Mouse (Mus musculus) stomach, embryonic 14.5 days (tissue): ENCODE measurements around the gene Rtn4r. TPM values are rescaled to one million over a fixed set of nuclear protein-coding genes. Genes with fewer than 3 reads are reported as not detected.

Source experiments
- ATAC-seq: fragments of 200-750 bp; cut with Nextera tagmentation; 2 replicates; pipeline ENCODE4 v1.8.0; 2017; ENCODE audit warnings: low read depth, moderate TSS enrichment; ENCODE audit not compliant: insufficient number of reproducible peaks, insufficient read depth, low FRiP score
- H3K27ac ChIP-seq: fragments of 300-500 bp; sonication (generic); 2 replicates; pipeline ENCODE4 v1.5.1; 2014; ENCODE audit warnings: mild to moderate bottlenecking, low read length, moderate library complexity, mixed read lengths
- H3K27me3 ChIP-seq: fragments of 300-500 bp; sonication (generic); 2 replicates; pipeline ENCODE4 v1.6.1; 2014; ENCODE audit warnings: low read length, control low read depth, mixed read lengths; ENCODE audit not compliant: control insufficient read depth, insufficient read depth
- H3K36me3 ChIP-seq: fragments of 300-500 bp; sonication (generic); 2 replicates; pipeline ENCODE4 v1.6.1; 2014; ENCODE audit warnings: mild to moderate bottlenecking, control low read depth, low read length, moderate library complexity, mixed read lengths; ENCODE audit not compliant: control insufficient read depth, insufficient read depth
- H3K4me1 ChIP-seq: fragments of 300-500 bp; sonication (generic); 2 replicates; pipeline ENCODE4 v1.6.1; 2014; ENCODE audit warnings: low read length, control low read depth, mixed read lengths; ENCODE audit not compliant: control insufficient read depth, insufficient read depth
- H3K4me2 ChIP-seq: fragments of 300-500 bp; sonication (generic); replicated peaks from 2 replicates; pipeline ENCODE4 v1.6.1; 2014; ENCODE audit warnings: low read depth, low read length, control low read depth
- H3K4me3 ChIP-seq: fragments of 300-500 bp; sonication (generic); 2 replicates; pipeline ENCODE4 v1.5.1; 2014; ENCODE audit warnings: low read depth, low read length, control low read depth
- H3K9ac ChIP-seq: fragments of 300-500 bp; sonication (generic); replicated peaks from 2 replicates; pipeline ENCODE4 v1.6.1; 2014; ENCODE audit warnings: low read depth, mild to moderate bottlenecking, control low read depth, low read length, moderate library complexity, mixed read lengths
- H3K9me3 ChIP-seq: fragments of 300-500 bp; sonication (generic); 2 replicates; pipeline ENCODE4 v1.6.1; 2016; ENCODE audit warnings: low read depth, low read length, control low read depth; ENCODE audit not compliant: control insufficient read depth
- WGBS: fragments of 180-500 bp; shearing (Covaris S2); extraction: QIAGEN DNeasy Blood & Tissue Kit; methylation state at CpG from one replicate; pipeline ENCODE4 v1.1.7; 2014; 5-methylcytosine and 5-hydroxymethylcytosine counted together
- polyA plus RNA-seq: library from polyadenylated mRNA; unstranded; fragments of >200 nt; fragmentation: Nextera tagmentation; extraction: Ambion mirVana; gene quantifications from 2 replicates; pipeline ENCODE4 v1.2.1, GENCODE M21; 2014

Gene Rtn4r
- polyA plus RNA-seq, 1 experiment from 2014 or later: 2.1 TPM

DNA sequence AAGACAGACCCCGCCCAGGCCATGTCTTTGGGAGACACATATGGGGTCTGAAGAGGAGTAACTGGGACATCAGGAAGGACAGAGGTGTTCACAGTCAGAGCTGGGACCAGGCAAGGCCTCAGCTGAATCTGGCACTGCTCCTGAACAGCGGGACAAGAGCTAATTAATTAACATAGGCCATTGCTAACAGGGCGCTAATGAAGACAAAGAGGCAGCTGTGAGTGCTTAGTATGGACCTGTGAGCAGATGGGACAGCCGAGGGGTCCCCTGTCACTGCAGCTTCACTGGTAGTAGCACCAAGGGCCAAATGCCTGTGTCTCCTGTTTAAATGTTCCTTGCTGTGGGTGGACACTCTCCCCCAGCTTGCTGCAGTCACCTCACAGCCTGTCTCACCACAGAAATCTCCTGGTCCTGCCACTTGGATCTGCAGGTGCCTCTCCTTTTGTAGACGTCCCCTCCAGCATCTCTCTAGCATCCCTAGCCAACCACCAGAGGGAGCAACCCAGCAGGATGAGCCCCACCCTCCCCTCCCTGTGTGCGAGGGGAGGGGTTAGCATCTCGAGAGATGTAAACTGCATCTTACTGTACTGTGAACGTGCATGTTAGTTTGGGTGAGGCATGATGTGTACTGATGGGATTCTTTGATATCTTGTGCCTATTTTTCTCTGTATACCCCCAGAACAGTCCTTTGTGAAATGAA lies 8.3 kb upstream of the Rtn4r start:
- H3K27ac ChIP-seq: no peak overlapping the region
- 23% methylated on average over 8 of the region's 8 CpGs for WGBS
- H3K9me3 ChIP-seq: no peaks in the 10 kb centered on the region
- no peak overlapping the region for H3K9ac ChIP-seq
- H3K4me2 ChIP-seq: no peak overlapping the region
- no peak for ATAC-seq
- no peak overlapping the region for H3K4me3 ChIP-seq
- no peaks in the 10 kb centered on the region for H3K4me1 ChIP-seq
- H3K36me3 ChIP-seq: no peaks in the 10 kb centered on the region
- no peaks in the 10 kb centered on the region for H3K27me3 ChIP-seq

DNA sequence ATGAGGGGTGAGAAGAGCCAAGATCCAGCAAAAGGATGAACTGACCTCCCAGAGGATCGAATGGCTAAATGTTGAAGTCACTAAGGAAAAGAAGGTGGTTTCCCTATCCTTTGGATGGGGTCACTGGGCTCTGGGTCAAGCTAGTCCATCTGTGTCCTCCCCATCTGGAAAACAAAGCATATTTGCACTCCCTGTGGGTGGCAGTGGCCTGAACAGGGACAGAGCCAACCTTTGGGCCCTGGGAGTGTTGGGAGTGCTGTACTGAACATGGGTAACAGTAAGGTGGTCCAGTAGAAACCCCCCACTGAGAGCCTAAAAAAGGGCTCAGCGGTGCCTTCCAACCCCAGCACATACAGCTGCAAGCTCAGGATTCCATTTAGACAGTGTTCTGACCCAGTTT lies 4.7 kb upstream of the Rtn4r start:
- H3K4me1 ChIP-seq: peaks cover 8% of the 10 kb centered on the region; the same call in 1 of the 2 replicates
- no peaks in the 10 kb centered on the region for H3K36me3 ChIP-seq
- H3K9me3 ChIP-seq: no peaks in the 10 kb centered on the region
- H3K9ac ChIP-seq: no peak overlapping the region
- ATAC-seq: no peak
- H3K27ac ChIP-seq: no peak overlapping the region
- no peak overlapping the region for H3K4me3 ChIP-seq
- 67% methylated on average over 2 of the region's 2 CpGs for WGBS
- H3K27me3 ChIP-seq: 0 out of 2 replicates have a peak, but pooled peaks cover 2% of the 10 kb centered on the region
- no peak overlapping the region for H3K4me2 ChIP-seq

DNA sequence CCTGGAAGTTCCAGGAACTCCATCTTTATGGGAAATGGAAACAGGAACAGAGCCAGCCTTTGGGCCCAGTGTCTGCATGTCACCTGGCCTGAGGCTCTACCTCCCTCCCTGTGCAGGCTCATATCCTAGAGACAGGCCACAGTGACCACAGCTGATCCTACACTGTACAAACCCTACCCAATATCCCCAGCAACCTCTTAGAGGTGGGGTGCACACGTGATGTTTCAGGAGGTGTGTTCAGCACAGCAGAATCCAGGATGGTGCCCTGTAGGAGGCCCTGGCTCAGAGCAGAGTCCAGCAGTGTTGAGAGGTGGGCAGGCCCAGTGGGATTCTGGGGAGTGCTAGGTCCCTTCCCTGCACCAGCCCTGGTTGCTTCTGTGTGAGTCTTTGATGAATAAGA lies 4.0 kb upstream of the Rtn4r start:
- H3K4me2 ChIP-seq: no peak overlapping the region
- no peak overlapping the region for H3K4me3 ChIP-seq
- H3K36me3 ChIP-seq: no peaks in the 10 kb centered on the region
- peaks cover 12% of the 10 kb centered on the region; the same call in 1 of the 2 replicates for H3K4me1 ChIP-seq
- WGBS: 69% methylated on average over 1 of the region's 1 CpGs
- no peak for ATAC-seq
- H3K9ac ChIP-seq: no peak overlapping the region
- peaks cover 7% of the 10 kb centered on the region; the same call in 1 of the 2 replicates for H3K27me3 ChIP-seq
- H3K9me3 ChIP-seq: no peaks in the 10 kb centered on the region
- no peak overlapping the region for H3K27ac ChIP-seq

DNA sequence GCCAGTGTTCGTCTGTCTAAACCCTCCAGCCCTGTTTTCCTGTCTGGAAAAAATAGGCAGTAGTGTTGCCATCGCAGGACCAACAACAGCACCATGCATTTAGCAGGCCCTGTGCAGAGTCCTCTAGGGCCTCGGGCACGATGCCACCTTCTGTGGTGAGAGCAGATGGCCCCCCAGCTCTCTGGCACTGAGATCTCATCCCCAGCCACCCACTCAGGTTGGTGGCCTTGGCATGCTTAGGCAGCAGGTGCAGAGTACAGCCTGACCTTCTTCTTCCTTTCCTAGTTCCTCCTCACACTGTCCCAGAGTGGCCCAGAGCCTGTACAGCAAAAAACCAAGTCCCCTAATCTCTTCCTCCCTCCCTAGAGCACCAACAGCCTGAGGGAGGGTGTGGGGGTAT lies 3.4 kb upstream of the Rtn4r start:
- Histone ChIP-seq H3K36me3 (no peaks in the 10 kb centered on the region), H3K27me3 (peaks cover 10% of the 10 kb centered on the region; the same call in 1 of the 2 replicates), H3K9me3 (no peaks in the 10 kb centered on the region), H3K4me3 (no peak overlapping the region), H3K27ac (no peak overlapping the region), H3K4me1 (peaks cover 12% of the 10 kb centered on the region; the same call in 1 of the 2 replicates), H3K4me2 (no peak overlapping the region), H3K9ac (no peak overlapping the region)
- WGBS: 88% methylated on average over 4 of the region's 4 CpGs
- ATAC-seq: no peak

DNA sequence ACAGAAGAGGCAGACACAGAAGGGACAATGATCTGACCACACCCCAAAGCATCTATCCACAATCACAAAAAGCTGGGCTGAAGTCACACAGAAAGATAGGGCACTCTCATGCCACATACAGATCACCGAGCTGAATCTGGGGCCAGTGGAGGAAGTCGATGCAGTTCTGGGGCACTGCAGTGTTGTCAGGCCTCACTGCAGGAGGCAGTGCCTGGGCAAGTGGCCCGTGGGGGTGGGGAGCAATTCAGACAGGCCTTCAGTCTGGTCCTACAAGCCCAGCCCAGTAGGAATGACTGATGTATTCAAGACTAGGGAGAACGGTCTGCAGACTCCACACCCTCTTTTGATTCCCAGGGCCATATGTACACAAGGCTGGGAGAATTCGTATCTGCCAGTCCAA lies 2.8 kb upstream of the Rtn4r start:
- 25% methylated on average over 5 of the region's 5 CpGs for WGBS
- peaks cover 14% of the 10 kb centered on the region; the same call in 1 of the 2 replicates for H3K4me1 ChIP-seq
- H3K27ac ChIP-seq: no peak overlapping the region
- H3K4me3 ChIP-seq: no peak overlapping the region
- H3K27me3 ChIP-seq: peaks cover 10% of the 10 kb centered on the region; the same call in 1 of the 2 replicates
- no peaks in the 10 kb centered on the region for H3K36me3 ChIP-seq
- ATAC-seq: no peak
- no peaks in the 10 kb centered on the region for H3K9me3 ChIP-seq
- H3K4me2 ChIP-seq: no peak overlapping the region
- no peak overlapping the region for H3K9ac ChIP-seq

DNA sequence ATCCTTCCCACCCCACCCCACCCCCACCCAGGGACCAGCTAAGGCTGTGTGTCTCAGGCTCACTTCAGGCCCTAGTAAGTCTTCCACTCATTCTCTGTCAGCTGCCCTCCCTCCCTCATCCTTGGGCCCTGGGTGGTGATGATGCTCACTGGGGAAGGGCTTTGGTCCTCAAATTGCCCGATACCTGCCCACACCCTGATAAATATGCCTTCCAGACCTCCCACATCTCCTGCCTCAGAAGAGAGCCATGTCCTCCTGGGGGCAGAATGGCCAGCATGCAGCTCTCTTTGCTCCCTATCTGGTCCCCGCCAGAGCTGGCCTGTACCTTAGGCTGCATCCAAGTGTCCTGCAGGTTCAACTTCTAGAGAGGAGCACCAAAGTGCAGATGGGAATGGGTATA lies 2.3 kb upstream of the Rtn4r start:
- Histone ChIP-seq H3K4me2 (no peak overlapping the region), H3K9me3 (no peaks in the 10 kb centered on the region), H3K27ac (no peak overlapping the region), H3K36me3 (no peaks in the 10 kb centered on the region), H3K9ac (no peak overlapping the region), H3K27me3 (peaks cover 10% of the 10 kb centered on the region; the same call in 1 of the 2 replicates), H3K4me1 (peaks cover 14% of the 10 kb centered on the region; the same call in 1 of the 2 replicates), H3K4me3 (no peak overlapping the region)
- WGBS: 80% methylated on average over 2 of the region's 2 CpGs
- no peak for ATAC-seq

DNA sequence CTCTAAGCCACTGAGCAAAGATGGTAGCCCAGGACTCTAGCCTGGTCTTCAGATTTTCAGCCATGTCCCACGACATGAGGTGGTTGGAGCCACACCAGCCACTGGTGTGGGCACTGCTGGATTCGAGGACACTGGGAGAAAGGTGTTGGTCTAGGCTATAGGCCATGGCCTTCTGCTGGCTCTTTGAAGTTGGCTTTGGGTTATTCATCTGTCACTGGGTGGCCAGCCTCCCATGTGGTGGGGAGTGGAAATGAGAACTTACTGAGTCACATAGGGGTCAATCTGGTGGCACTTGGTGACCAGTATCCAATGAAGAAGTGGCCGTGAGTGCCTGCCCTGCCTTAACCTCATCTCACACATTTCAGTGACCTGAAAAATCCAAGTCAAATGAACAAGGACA lies 1.2 kb upstream of the Rtn4r start:
- H3K9me3 ChIP-seq: no peaks in the 10 kb centered on the region
- H3K27me3 ChIP-seq: peaks cover 10% of the 10 kb centered on the region; the same call in 1 of the 2 replicates
- H3K4me3 ChIP-seq: no peak overlapping the region
- WGBS: 71% methylated on average over 3 of the region's 3 CpGs
- no peak overlapping the region for H3K9ac ChIP-seq
- H3K4me1 ChIP-seq: peaks cover 21% of the 10 kb centered on the region; the same call in 1 of the 2 replicates
- no peaks in the 10 kb centered on the region for H3K36me3 ChIP-seq
- H3K27ac ChIP-seq: no peak overlapping the region
- ATAC-seq: no peak
- no peak overlapping the region for H3K4me2 ChIP-seq

DNA sequence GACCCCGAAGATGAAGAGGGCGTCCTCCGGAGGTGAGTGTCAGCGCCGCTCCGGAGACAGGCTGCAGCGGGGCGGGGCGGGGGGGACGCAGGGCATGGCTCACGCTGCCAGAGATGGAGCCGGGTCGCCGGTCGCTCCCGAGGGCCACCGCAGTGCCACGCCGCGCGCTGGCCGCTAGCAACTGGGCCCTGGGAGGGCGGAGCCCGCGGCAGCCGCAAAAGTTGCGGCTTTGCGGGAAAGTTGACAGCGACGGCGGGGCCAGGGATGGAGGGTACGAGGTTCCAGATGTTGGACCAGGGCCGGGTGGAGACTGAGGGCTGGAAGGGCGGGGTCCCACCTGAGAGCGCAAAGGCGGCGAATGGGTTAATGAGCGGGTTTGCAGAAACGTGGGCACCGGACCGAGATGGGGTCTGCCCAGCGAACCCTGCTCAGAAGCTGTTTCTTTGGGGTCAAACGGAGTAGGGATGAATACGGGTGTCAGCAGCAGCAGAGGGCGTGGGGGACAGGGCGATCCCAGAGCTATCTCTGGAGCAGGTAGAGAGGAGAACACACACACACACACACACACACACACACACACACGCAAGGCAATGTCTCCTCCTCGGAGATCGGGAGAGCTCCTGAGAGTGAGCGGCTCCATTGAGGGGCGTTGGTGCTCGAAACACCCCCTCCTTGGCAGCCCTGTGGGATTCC lies 575 bp downstream of the Rtn4r start:
- Histone ChIP-seq H3K36me3 (no peaks in the 10 kb centered on the region), H3K27me3 (peaks cover 10% of the 10 kb centered on the region; the same call in 1 of the 2 replicates), H3K4me1 (peaks cover 21% of the 10 kb centered on the region; the same call in 1 of the 2 replicates), H3K9me3 (no peaks in the 10 kb centered on the region), H3K4me2 (peak overlapping the region; percentile 99), H3K27ac (no peak overlapping the region), H3K4me3 (peak overlapping the region; percentile 60), H3K9ac (peak overlapping the region; percentile 40; the same call in 1 of the 2 replicates)
- 3% methylated on average over 52 of the region's 52 CpGs for WGBS
- ATAC-seq: peak; percentile 19; the same call in 1 of the 2 replicates
